ENCODE assay signal across 12 mouse cellular contexts in genomic region chr16:77851206-77852065, GRCm38 (mm10).
DNase-seq lines count a peak whose midpoint lies in the region; ATAC-seq and TF ChIP-seq lines count a peak whose summit lies in the region.
"Had no signal": no experiment of that assay in that cellular context is flagged by ENCODE, and none has a peak within 500 bp of the region (broad histone marks: within the 10 kb centered on the region; RNA-seq: fewer than 3 reads in every experiment).

No protein-coding gene starts in this region.

- WGBS in hindbrain, embryonic 11.5 days: 68% methylated on average over 13 of the region's 13 CpGs
- WGBS in midbrain, embryonic 15.5 days: 30% methylated on average over 13 of the region's 13 CpGs

- H3K4me2 ChIP-seq in hindbrain, embryonic 11.5 days (replicated peaks; ENCODE audit: low read depth, low read length): no peak overlapping the region
- peak overlapping the region; percentile 6; the same call in 1 of the 2 replicates for H3K4me2 ChIP-seq in midbrain, embryonic 15.5 days

- no peak overlapping the region for H3K4me3 ChIP-seq in hindbrain, embryonic 11.5 days (ENCODE audit: low read depth, low read length)
- H3K4me3 ChIP-seq in midbrain, embryonic 15.5 days: no peak overlapping the region
- no peak overlapping the region for H3K4me3 ChIP-seq in gastrocnemius, adult 2 months

- TF ChIP-seq CTCF in brain, embryonic 14.5 days (IDR thresholded peaks at IDR 0.05; ENCODE audit: borderline replicate concordance, extremely low read depth, insufficient read depth, insufficient read length): no peak
- no peak for TF ChIP-seq CTCF in gastrocnemius, adult 2 months (IDR thresholded peaks at IDR 0.05)

- no peaks in the 10 kb centered on the region for H3K27me3 ChIP-seq in hindbrain, embryonic 11.5 days (ENCODE audit: control insufficient read depth, insufficient read depth, low read length)
- no peaks in the 10 kb centered on the region for H3K27me3 ChIP-seq in midbrain, embryonic 15.5 days (replicated peaks)

- H3K36me3 ChIP-seq in hindbrain, embryonic 11.5 days (ENCODE audit: control insufficient read depth, insufficient read depth, low read length): no peaks in the 10 kb centered on the region
- H3K36me3 ChIP-seq in midbrain, embryonic 15.5 days (replicated peaks): no peaks in the 10 kb centered on the region

- peak overlapping the region; percentile 79 for H3K27ac ChIP-seq in hindbrain, embryonic 11.5 days (ENCODE audit: low read depth, low read length)
- H3K27ac ChIP-seq in midbrain, embryonic 15.5 days: peak overlapping the region; percentile 78
- no peak overlapping the region for H3K27ac ChIP-seq in gastrocnemius, adult 2 months

- DNase-seq in cerebellum, postnatal 14 days: peak; percentile 40 to 58
- DNase-seq in cerebellum, adult 8-10 months: no peak
- peak; percentile 96 for DNase-seq in brain, embryonic 14.5 days (ENCODE audit: low read depth)
- DNase-seq in hindbrain, embryonic 11.5 days (ENCODE audit: low spot score): peak; percentile 20
- no peak for DNase-seq in gastrocnemius, adult 2 months
- DNase-seq in kidney, adult 9 months: no peak
- DNase-seq in layer of hippocampus, adult 11-12 months (ENCODE audit: low spot score): no peak
- DNase-seq: heart, postnatal 10 days; kidney, adult 11 months; lung, adult 2 months; spleen, adult 18-20 months had no signal

- H3K9ac ChIP-seq in hindbrain, embryonic 11.5 days (ENCODE audit: low read depth, low read length): no peak overlapping the region
- no peak overlapping the region for H3K9ac ChIP-seq in midbrain, embryonic 15.5 days

- peak; percentile 79 for ATAC-seq in hindbrain, embryonic 11.5 days (ENCODE audit: low FRiP score)
- ATAC-seq in midbrain, embryonic 15.5 days (replicated peaks): peak; percentile 96

- no peaks in the 10 kb centered on the region for H3K9me3 ChIP-seq in hindbrain, embryonic 11.5 days (ENCODE audit: control insufficient read depth, low read length)
- H3K9me3 ChIP-seq in midbrain, embryonic 15.5 days: no peaks in the 10 kb centered on the region

- intact Hi-C loops in gastrocnemius, adult 2 months (cut with DNase I): no loop called here

- no peak for TF ChIP-seq POLR2A in brain, embryonic 14.5 days (IDR thresholded peaks at IDR 0.05; ENCODE audit: borderline replicate concordance, extremely low read depth, insufficient read depth, insufficient read length, poor library complexity, severe bottlenecking)

- no peaks in the 10 kb centered on the region for H3K4me1 ChIP-seq in hindbrain, embryonic 11.5 days (replicated peaks; ENCODE audit: control insufficient read depth, insufficient read depth, low read length)
- peaks cover 11% of the 10 kb centered on the region; the same call in 1 of the 2 replicates for H3K4me1 ChIP-seq in midbrain, embryonic 15.5 days

Comparison
In these comparisons a context has a peak if more than half of its experiments do, and no peak if none do; other contexts are left out.
1. DNase-seq: peak in cerebellum, postnatal 14 days (2 of 2), brain, embryonic 14.5 days (single experiment) and hindbrain, embryonic 11.5 days (single experiment); none in cerebellum, adult 8-10 months (single experiment), gastrocnemius, adult 2 months (single experiment), kidney, adult 9 months (single experiment) and layer of hippocampus, adult 11-12 months (single experiment).